Mouse (Mus musculus) intestine, embryonic 15.5 days (tissue): ENCODE measurements around the gene Primpol. TPM values are rescaled to one million over a fixed set of nuclear protein-coding genes. Genes with fewer than 3 reads are reported as not detected.
A peak's percentile ranks its signal among the peaks of the same experiment; 100 is the strongest.

Experiments used
- ATAC-seq: fragments of 200-750 bp; cut with Nextera tagmentation; 2 replicates; pipeline ENCODE4 v1.8.0; 2017; ENCODE audit warnings: moderate TSS enrichment, moderate library complexity
- H3K27ac ChIP-seq: fragments of 300-500 bp; sonication (generic); 2 replicates; pipeline ENCODE4 v1.5.1; 2015; ENCODE audit warnings: mild to moderate bottlenecking, inconsistent platforms
- H3K27me3 ChIP-seq: fragments of 300-500 bp; sonication (generic); replicated peaks from 2 replicates; pipeline ENCODE4 v1.6.1; 2015; ENCODE audit warnings: inconsistent platforms
- H3K36me3 ChIP-seq: fragments of 300-500 bp; sonication (generic); 2 replicates; pipeline ENCODE4 v1.6.1; 2015; ENCODE audit warnings: inconsistent platforms
- H3K4me1 ChIP-seq: fragments of 300-500 bp; sonication (generic); replicated peaks from 2 replicates; pipeline ENCODE4 v1.6.1; 2015; ENCODE audit warnings: inconsistent platforms
- H3K4me2 ChIP-seq: fragments of 300-500 bp; sonication (generic); replicated peaks from 2 replicates; pipeline ENCODE4 v1.6.1; 2015; ENCODE audit warnings: mild to moderate bottlenecking, inconsistent platforms
- H3K4me3 ChIP-seq: fragments of 300-500 bp; sonication (generic); replicated peaks from 2 replicates; pipeline ENCODE4 v1.5.1; 2015; ENCODE audit warnings: inconsistent platforms
- H3K9ac ChIP-seq: fragments of 300-500 bp; sonication (generic); 2 replicates; pipeline ENCODE4 v1.6.1; 2015; ENCODE audit warnings: inconsistent platforms
- H3K9me3 ChIP-seq: fragments of 300-500 bp; sonication (generic); 2 replicates; pipeline ENCODE4 v1.6.1; 2016; ENCODE audit warnings: inconsistent platforms
- WGBS: fragments of 180-500 bp; shearing (Covaris S2); methylation state at CpG from one replicate; pipeline ENCODE4 v1.1.7; 2015; 5-methylcytosine and 5-hydroxymethylcytosine counted together
- polyA plus RNA-seq: library from polyadenylated mRNA; unstranded; fragments of >200 nt; fragmentation: Nextera tagmentation; extraction: Ambion mirVana; gene quantifications from 2 replicates; pipeline ENCODE4 v1.2.1, GENCODE M21; 2015

Primpol gene
- polyA plus RNA-seq, 1 experiment from 2014 or later: 14.8 TPM

DNA sequence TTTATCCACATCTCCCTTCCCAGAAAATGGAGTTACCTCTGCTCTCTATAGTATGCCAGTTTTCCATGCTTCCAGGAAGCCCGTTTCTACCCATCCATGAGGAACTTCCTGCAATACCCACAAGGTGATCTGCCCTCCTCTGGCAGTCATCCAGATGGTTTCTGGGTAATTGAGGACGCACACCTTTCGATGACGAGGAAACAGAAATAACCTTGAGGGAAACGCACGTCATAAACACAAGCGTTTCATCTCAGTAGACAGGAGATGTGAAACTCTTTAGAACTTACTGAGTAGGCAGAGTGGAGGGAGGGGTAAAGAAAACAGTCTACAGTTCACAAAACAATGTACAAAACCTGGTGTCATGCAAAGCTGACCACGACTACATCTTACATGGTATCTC is 67.0 kb downstream of the Primpol start:
- no peaks in the 10 kb centered on the region for H3K27me3 ChIP-seq
- no peak for ATAC-seq
- H3K36me3 ChIP-seq: no peaks in the 10 kb centered on the region
- H3K9me3 ChIP-seq: no peaks in the 10 kb centered on the region
- H3K4me1 ChIP-seq: peaks cover 6% of the 10 kb centered on the region
- no peak overlapping the region for H3K27ac ChIP-seq
- no peak overlapping the region for H3K4me3 ChIP-seq
- no peak overlapping the region for H3K9ac ChIP-seq
- 79% methylated on average over 8 of the region's 8 CpGs for WGBS
- H3K4me2 ChIP-seq: no peak overlapping the region

- Histone ChIP-seq H3K4me3 (no peak overlapping the region), H3K9ac (no peak overlapping the region), H3K4me1 (peaks cover 6% of the 10 kb centered on the region), H3K36me3 (no peaks in the 10 kb centered on the region), H3K27me3 (no peaks in the 10 kb centered on the region), H3K9me3 (no peaks in the 10 kb centered on the region), H3K27ac (no peak overlapping the region), H3K4me2 (no peak overlapping the region)
- no peak for ATAC-seq
- 48% methylated on average over 4 of the region's 4 CpGs for WGBS
Measured at GRCm38 (mm10) chr8:46547245-46547644, 69.8 kb downstream of the Primpol start.

GRCm38 (mm10) chr8:46546431-46547176 is 70.4 kb downstream of the Primpol start:
- H3K4me3 ChIP-seq: no peak overlapping the region
- ATAC-seq: peak; percentile 22; the same call in 1 of the 2 replicates
- H3K27ac ChIP-seq: no peak overlapping the region
- no peaks in the 10 kb centered on the region for H3K36me3 ChIP-seq
- no peaks in the 10 kb centered on the region for H3K9me3 ChIP-seq
- 73% methylated on average over 11 of the region's 11 CpGs for WGBS
- no peaks in the 10 kb centered on the region for H3K27me3 ChIP-seq
- H3K4me2 ChIP-seq: no peak overlapping the region
- no peak overlapping the region for H3K9ac ChIP-seq
- H3K4me1 ChIP-seq: peaks cover 6% of the 10 kb centered on the region; the same call in 1 of the 2 replicates

DNA sequence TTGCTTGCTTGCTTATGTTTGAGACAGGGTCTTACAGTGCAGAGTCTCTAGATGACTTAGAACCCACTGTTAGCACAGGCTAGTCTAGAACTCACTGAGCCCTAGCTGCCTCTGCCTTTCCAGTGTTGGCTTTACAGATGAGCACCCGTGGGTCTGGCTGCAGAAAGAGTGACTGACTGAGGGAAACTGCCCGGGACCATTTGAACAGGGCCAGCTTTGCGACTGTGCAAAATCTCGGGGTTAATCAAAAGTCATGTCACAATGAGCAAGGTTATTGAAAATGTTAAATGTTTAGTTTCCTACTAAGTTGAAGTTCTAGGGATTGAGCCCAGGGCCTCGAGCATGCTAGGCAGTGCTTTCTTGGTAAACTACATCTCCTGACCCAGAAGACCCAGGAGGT is 71.2 kb downstream of the Primpol start:
- H3K27ac ChIP-seq: no peak overlapping the region
- peaks cover 6% of the 10 kb centered on the region; the same call in 1 of the 2 replicates for H3K4me1 ChIP-seq
- H3K9me3 ChIP-seq: no peaks in the 10 kb centered on the region
- 89% methylated on average over 5 of the region's 5 CpGs for WGBS
- no peak overlapping the region for H3K4me2 ChIP-seq
- no peaks in the 10 kb centered on the region for H3K36me3 ChIP-seq
- no peak for ATAC-seq
- H3K27me3 ChIP-seq: no peaks in the 10 kb centered on the region
- no peak overlapping the region for H3K9ac ChIP-seq
- H3K4me3 ChIP-seq: no peak overlapping the region

- peak; percentile 48 for ATAC-seq
- no peak overlapping the region for H3K4me2 ChIP-seq
Measured at GRCm38 (mm10) chr8:46543662-46544061, 73.3 kb downstream of the Primpol start.

DNA sequence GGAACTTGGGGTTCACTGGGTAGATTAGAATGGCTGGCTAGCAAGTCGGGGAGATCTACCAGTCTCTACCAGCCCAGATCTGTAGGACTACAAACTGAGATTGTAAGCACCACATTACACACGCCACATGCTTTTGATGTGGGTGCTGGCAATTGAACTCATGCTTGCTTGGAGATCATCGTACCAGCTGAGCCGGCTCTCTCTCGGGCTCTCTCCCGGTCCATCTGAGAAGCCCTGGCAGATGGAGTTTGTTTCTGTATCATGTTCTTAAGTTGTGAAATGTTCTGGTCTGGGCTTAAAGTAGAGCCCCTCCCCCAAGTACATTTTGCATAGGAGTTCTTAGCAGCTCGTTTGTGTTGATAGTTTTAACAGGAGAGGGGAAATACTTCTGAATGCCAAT is 73.8 kb downstream of the Primpol start:
- Histone ChIP-seq H3K4me2 (no peak overlapping the region), H3K9ac (no peak overlapping the region), H3K36me3 (no peaks in the 10 kb centered on the region), H3K27ac (no peak overlapping the region), H3K9me3 (no peaks in the 10 kb centered on the region), H3K4me1 (peaks cover 6% of the 10 kb centered on the region; the same call in 1 of the 2 replicates), H3K4me3 (no peak overlapping the region), H3K27me3 (no peaks in the 10 kb centered on the region)
- no peak for ATAC-seq
- 72% methylated on average over 7 of the region's 7 CpGs for WGBS

More at GRCm38 (mm10) chr8:46543662-46544061, 73.3 kb downstream of the Primpol start:
- H3K27me3 ChIP-seq: no peaks in the 10 kb centered on the region
- no peak overlapping the region for H3K27ac ChIP-seq
- peaks cover 6% of the 10 kb centered on the region; the same call in 1 of the 2 replicates for H3K4me1 ChIP-seq
- no peak overlapping the region for H3K9ac ChIP-seq
- no peaks in the 10 kb centered on the region for H3K9me3 ChIP-seq
- 56% methylated on average over 6 of the region's 6 CpGs for WGBS
- H3K4me3 ChIP-seq: no peak overlapping the region
- H3K36me3 ChIP-seq: no peaks in the 10 kb centered on the region

DNA sequence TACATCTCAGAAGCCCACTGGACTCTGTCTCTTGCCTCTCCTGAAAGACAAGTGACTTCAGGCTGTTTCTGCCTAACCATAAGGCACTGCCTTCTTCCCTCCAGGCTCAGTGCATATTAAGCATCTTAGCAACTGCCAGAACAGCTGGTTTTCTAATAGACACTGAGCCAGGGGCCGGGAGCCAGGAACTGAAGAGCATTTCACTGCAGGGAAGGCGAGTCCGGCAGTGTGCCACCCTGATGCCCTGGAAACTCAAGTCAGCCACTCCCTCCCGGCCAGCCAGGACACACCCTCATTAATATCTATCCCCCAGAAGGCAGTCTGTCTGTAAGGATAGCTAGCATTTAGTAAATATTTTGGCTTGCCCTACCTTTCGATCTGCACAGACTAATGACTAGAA is 77.3 kb downstream of the Primpol start:
- Histone ChIP-seq H3K9ac (no peak overlapping the region), H3K4me2 (no peak overlapping the region), H3K27me3 (no peaks in the 10 kb centered on the region), H3K4me1 (peaks cover 6% of the 10 kb centered on the region; the same call in 1 of the 2 replicates), H3K27ac (no peak overlapping the region), H3K9me3 (no peaks in the 10 kb centered on the region), H3K36me3 (peaks cover 4% of the 10 kb centered on the region; the same call in 1 of the 2 replicates), H3K4me3 (no peak overlapping the region)
- WGBS: 54% methylated on average over 5 of the region's 5 CpGs
- ATAC-seq: 0 out of 2 replicates have a peak, but pooled peaks have one; percentile 35

- Histone ChIP-seq H3K27ac (no peak overlapping the region), H3K4me3 (no peak overlapping the region), H3K9ac (no peak overlapping the region), H3K27me3 (no peaks in the 10 kb centered on the region), H3K36me3 (peaks cover 8% of the 10 kb centered on the region; the same call in 1 of the 2 replicates), H3K4me1 (no peaks in the 10 kb centered on the region), H3K9me3 (no peaks in the 10 kb centered on the region), H3K4me2 (no peak overlapping the region)
- no peak for ATAC-seq
- 87% methylated on average over 7 of the region's 7 CpGs for WGBS
Measured at GRCm38 (mm10) chr8:46533926-46534325, 83.1 kb downstream of the Primpol start.

GRCm38 (mm10) chr8:46530541-46530940 is 86.5 kb downstream of the Primpol start:
- no peak overlapping the region for H3K9ac ChIP-seq
- H3K27ac ChIP-seq: no peak overlapping the region
- no peaks in the 10 kb centered on the region for H3K27me3 ChIP-seq
- H3K36me3 ChIP-seq: 0 out of 2 replicates have a peak, but pooled peaks cover 4% of the 10 kb centered on the region
- no peaks in the 10 kb centered on the region for H3K9me3 ChIP-seq
- H3K4me1 ChIP-seq: no peaks in the 10 kb centered on the region
- H3K4me2 ChIP-seq: no peak overlapping the region
- WGBS: 46% methylated on average over 4 of the region's 4 CpGs
- ATAC-seq: no peak
- H3K4me3 ChIP-seq: no peak overlapping the region

GRCm38 (mm10) chr8:46529508-46529907 is 87.5 kb downstream of the Primpol start:
- no peak overlapping the region for H3K4me3 ChIP-seq
- WGBS: 70% methylated on average over 4 of the region's 4 CpGs
- no peak overlapping the region for H3K4me2 ChIP-seq
- ATAC-seq: no peak
- no peak overlapping the region for H3K27ac ChIP-seq
- no peak overlapping the region for H3K9ac ChIP-seq
- H3K36me3 ChIP-seq: 0 out of 2 replicates have a peak, but pooled peaks cover 4% of the 10 kb centered on the region
- no peaks in the 10 kb centered on the region for H3K4me1 ChIP-seq
- H3K9me3 ChIP-seq: no peaks in the 10 kb centered on the region
- no peaks in the 10 kb centered on the region for H3K27me3 ChIP-seq

GRCm38 (mm10) chr8:46526821-46527220 is 90.2 kb downstream of the Primpol start:
- Histone ChIP-seq H3K4me1 (no peaks in the 10 kb centered on the region), H3K27me3 (no peaks in the 10 kb centered on the region), H3K9ac (no peak overlapping the region), H3K36me3 (0 out of 2 replicates have a peak, but pooled peaks cover 4% of the 10 kb centered on the region), H3K27ac (no peak overlapping the region), H3K4me2 (no peak overlapping the region), H3K9me3 (no peaks in the 10 kb centered on the region), H3K4me3 (no peak overlapping the region)
- peak; percentile 67 for ATAC-seq
- WGBS: 68% methylated on average over 10 of the region's 10 CpGs

GRCm38 (mm10) chr8:46526098-46526497 is 90.9 kb downstream of the Primpol start:
- Histone ChIP-seq H3K27ac (no peak overlapping the region), H3K4me3 (no peak overlapping the region), H3K4me1 (no peaks in the 10 kb centered on the region), H3K27me3 (no peaks in the 10 kb centered on the region), H3K9ac (no peak overlapping the region), H3K36me3 (no peaks in the 10 kb centered on the region), H3K9me3 (no peaks in the 10 kb centered on the region), H3K4me2 (no peak overlapping the region)
- no peak for ATAC-seq
- WGBS: 84% methylated on average over 8 of the region's 8 CpGs
